Mouse (Mus musculus) heart, embryonic 16.5 days (tissue): ENCODE results near the gene Magi2. TPM values are rescaled to one million over a fixed set of nuclear protein-coding genes. Genes with fewer than 3 reads are reported as not detected.
"Not testable (repeated sequence)": the region's sequence is repeated elsewhere in the genome, so short reads cannot be mapped to it uniquely, and the experiment has no call there.

Experiments used
- ATAC-seq: fragments of 200-750 bp; cut with Nextera tagmentation; replicated peaks from 2 replicates; pipeline ENCODE4 v1.8.0; 2017; ENCODE audit warnings: moderate number of reproducible peaks; ENCODE audit not compliant: insufficient read depth, low FRiP score; ENCODE audit errors: extremely low read depth
- H3K27ac ChIP-seq: fragments of 300-500 bp; sonication (generic); 2 replicates; pipeline ENCODE4 v1.5.1; 2014; ENCODE audit warnings: mild to moderate bottlenecking, low read length, control low read depth, moderate library complexity
- H3K27me3 ChIP-seq: fragments of 300-500 bp; sonication (generic); 2 replicates; pipeline ENCODE4 v1.6.1; 2014; ENCODE audit warnings: low read length, mixed read lengths; ENCODE audit not compliant: control insufficient read depth, insufficient read depth
- H3K36me3 ChIP-seq: fragments of 300-500 bp; sonication (generic); 2 replicates; pipeline ENCODE4 v1.6.1; 2014; ENCODE audit not compliant: control insufficient read depth, insufficient read depth
- H3K4me1 ChIP-seq: fragments of 300-500 bp; sonication (generic); 2 replicates; pipeline ENCODE4 v1.6.1; 2014; ENCODE audit warnings: low read length, mixed read lengths; ENCODE audit not compliant: control insufficient read depth, insufficient read depth
- H3K4me2 ChIP-seq: fragments of 300-500 bp; sonication (generic); 2 replicates; pipeline ENCODE4 v1.6.1; 2014; ENCODE audit warnings: low read depth, mild to moderate bottlenecking, control low read depth, low read length
- H3K4me3 ChIP-seq: fragments of 300-500 bp; sonication (generic); 2 replicates; pipeline ENCODE4 v1.5.1; 2014; ENCODE audit warnings: mild to moderate bottlenecking, control low read depth, low read length
- H3K9ac ChIP-seq: fragments of 300-500 bp; sonication (generic); 2 replicates; pipeline ENCODE4 v1.6.1; 2014; ENCODE audit warnings: low read length, control low read depth
- H3K9me3 ChIP-seq: fragments of 300-500 bp; sonication (generic); replicated peaks from 2 replicates; pipeline ENCODE4 v1.6.1; 2016; ENCODE audit warnings: low read length; ENCODE audit not compliant: control insufficient read depth
- WGBS: fragments of 180-500 bp; shearing (Covaris S2); extraction: QIAGEN DNeasy Blood & Tissue Kit; methylation state at CpG from one replicate; pipeline ENCODE4 v1.1.7; 2014; 5-methylcytosine and 5-hydroxymethylcytosine counted together
- polyA plus RNA-seq: library from polyadenylated mRNA; unstranded; fragments of >200 nt; fragmentation: Nextera tagmentation; extraction: Ambion mirVana; gene quantifications from 2 replicates; pipeline ENCODE4 v1.2.1, GENCODE M21; 2015

Gene Magi2
- polyA plus RNA-seq, 1 experiment from 2014 or later = 3.3 TPM

DNA sequence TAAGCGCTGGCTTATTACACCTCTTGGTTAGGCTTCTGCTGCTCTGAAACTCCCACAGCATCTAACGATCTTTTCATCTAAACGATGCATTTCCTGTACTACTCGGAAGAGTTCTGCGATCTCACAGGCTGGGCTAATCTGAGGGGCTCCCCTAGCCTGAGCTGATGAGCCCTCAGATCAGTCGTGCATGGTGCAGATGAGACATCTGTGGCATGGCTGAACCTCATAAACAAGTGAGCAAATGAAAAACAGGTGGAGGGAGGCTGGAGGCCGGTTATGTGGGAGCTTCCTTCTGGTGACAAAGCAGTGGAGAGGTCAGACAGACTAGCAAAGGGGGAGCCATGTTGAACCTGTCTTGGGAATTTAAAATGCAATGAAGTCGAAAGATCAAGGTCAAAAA is 1270.1 kb downstream of the Magi2 start:
- no peaks in the 10 kb centered on the region for H3K36me3 ChIP-seq
- no peak overlapping the region for H3K9ac ChIP-seq
- no peak overlapping the region for H3K27ac ChIP-seq
- no peaks in the 10 kb centered on the region for H3K27me3 ChIP-seq
- no peak overlapping the region for H3K4me2 ChIP-seq
- no peak overlapping the region for H3K4me3 ChIP-seq
- WGBS = 61% methylated on average over 8 of the region's 8 CpGs
- no peaks in the 10 kb centered on the region for H3K9me3 ChIP-seq
- peak; percentile 60; the same call in 1 of the 2 replicates for ATAC-seq
- H3K4me1 ChIP-seq = no peaks in the 10 kb centered on the region

DNA sequence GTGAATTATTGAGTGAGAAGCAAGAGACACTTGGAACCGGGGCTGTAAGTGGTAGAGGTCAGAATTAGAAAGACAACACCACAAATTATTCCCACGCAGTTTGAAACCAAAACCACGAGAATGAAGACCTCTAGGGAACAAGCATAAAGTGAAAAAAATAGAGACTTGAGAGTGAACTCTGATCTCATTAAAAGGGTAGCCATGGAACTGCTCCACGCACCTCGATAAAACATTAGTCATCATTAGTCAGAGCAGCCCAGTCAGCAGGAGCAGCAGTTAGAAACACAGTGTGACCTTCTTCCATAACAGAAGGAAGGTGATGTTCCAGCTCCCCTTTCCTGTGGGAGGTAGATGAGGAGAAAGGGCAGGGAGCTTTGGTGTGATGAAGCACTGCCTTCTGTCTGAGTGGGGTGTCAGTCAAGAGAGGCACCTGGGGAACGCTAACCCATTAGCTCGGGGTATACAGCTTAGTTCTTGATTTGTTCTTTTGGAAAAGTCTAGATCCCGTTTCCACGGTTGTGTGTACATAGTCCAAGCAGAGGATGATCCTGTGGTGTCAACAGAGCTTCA is 1272.3 kb downstream of the Magi2 start:
- 74% methylated on average over 9 of the region's 9 CpGs for WGBS

DNA sequence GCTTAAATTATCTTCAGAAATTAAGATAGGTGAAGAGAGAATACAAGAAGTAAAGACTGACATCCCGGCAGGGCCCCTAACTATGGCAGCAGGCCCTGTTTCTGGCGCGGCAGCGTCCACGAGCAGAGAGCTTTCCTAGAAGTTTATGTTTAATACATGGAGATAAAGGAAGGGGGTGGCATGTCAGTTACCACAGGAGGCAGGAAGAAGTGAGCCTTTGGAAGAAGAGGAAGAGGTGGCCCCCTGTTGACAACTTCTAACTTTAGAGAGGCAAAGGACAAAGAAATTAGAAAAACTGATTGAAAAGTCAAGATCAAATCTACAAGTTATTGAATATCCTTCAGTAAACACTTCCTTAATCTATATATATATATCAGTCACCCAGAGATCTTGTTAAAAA is 1281.8 kb downstream of the Magi2 start:
- H3K27ac ChIP-seq = no peak overlapping the region
- H3K4me2 ChIP-seq = no peak overlapping the region
- no peak for ATAC-seq
- no peaks in the 10 kb centered on the region for H3K4me1 ChIP-seq
- H3K4me3 ChIP-seq = no peak overlapping the region
- 28% methylated on average over 5 of the region's 5 CpGs for WGBS
- no peaks in the 10 kb centered on the region for H3K9me3 ChIP-seq
- no peaks in the 10 kb centered on the region for H3K27me3 ChIP-seq
- H3K36me3 ChIP-seq = no peaks in the 10 kb centered on the region
- no peak overlapping the region for H3K9ac ChIP-seq

More for the DNA sequence above, 1272.3 kb downstream of the Magi2 start:
- Histone ChIP-seq H3K9me3 (no peaks in the 10 kb centered on the region), H3K27ac (no peak overlapping the region), H3K4me3 (no peak overlapping the region), H3K4me2 (no peak overlapping the region), H3K36me3 (no peaks in the 10 kb centered on the region), H3K4me1 (no peaks in the 10 kb centered on the region), H3K27me3 (no peaks in the 10 kb centered on the region), H3K9ac (no peak overlapping the region)
- ATAC-seq = no peak

DNA sequence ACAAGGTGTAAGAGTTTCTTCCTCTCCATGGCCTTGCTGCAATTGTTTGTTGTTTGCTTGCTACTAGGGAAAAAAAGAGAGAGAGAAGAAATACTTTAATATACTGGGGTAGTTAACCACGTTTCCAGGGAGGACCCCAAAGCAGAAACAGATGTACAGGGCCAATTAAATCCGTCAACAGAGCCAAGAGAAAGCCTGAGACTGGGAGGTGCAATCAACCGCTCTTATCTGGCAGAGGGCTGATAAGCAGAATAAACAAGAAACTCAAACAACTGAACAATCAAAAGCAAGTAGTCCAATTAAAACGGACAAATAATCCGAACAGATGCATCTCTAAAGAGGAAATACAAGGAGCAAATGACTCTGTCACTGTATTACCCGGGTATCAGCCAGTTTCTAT is 1282.8 kb downstream of the Magi2 start:
- H3K9ac ChIP-seq = no peak overlapping the region
- ATAC-seq = no peak
- H3K4me1 ChIP-seq = no peaks in the 10 kb centered on the region
- 26% methylated on average over 6 of the region's 6 CpGs for WGBS
- no peak overlapping the region for H3K4me3 ChIP-seq
- no peaks in the 10 kb centered on the region for H3K36me3 ChIP-seq
- no peak overlapping the region for H3K4me2 ChIP-seq
- H3K9me3 ChIP-seq = no peaks in the 10 kb centered on the region
- no peak overlapping the region for H3K27ac ChIP-seq
- no peaks in the 10 kb centered on the region for H3K27me3 ChIP-seq

DNA sequence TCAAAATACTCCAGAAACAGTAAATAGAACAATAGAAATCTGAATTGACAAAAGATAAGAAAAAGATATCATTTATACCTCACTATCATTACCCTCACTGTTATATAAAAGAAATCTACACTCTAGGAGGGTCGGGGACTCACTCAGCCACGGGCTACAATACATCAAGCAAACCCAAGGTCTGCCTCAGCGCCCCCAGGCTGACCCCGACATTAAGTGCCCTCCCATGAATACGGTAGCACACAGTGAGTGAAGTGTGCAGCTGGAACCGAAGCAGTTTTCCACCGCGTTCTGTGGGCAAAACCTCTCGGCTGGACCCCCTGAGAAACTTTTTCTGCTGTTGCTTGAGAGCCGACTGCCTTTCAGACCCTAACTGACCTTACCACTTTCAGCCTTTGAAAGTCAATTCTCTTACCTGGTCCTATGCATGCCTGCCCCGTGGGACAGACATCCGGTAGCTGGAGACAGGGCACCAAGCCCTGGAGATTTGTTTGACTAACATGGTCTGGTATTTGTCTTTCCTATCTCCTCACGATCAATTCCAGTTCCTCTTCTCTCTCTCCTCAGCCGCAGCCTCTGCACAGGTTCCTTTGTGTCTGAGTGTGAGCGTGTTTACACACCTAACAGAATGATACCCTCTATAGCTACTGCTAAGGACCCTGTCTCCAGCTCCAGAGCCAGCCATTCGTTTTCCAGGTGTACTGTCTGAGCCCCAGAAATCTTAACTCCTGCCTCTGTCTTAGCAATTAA is 1285.7 kb downstream of the Magi2 start:
- peak overlapping the region; percentile 15; the same call in 1 of the 2 replicates for H3K4me2 ChIP-seq
- H3K27ac ChIP-seq = no peak overlapping the region
- WGBS = 38% methylated on average over 16 of the region's 16 CpGs
- H3K4me1 ChIP-seq = no peaks in the 10 kb centered on the region
- no peak overlapping the region for H3K9ac ChIP-seq
- H3K27me3 ChIP-seq = no peaks in the 10 kb centered on the region
- no peak for ATAC-seq
- H3K36me3 ChIP-seq = no peaks in the 10 kb centered on the region
- H3K4me3 ChIP-seq = no peak overlapping the region
- H3K9me3 ChIP-seq = no peaks in the 10 kb centered on the region

DNA sequence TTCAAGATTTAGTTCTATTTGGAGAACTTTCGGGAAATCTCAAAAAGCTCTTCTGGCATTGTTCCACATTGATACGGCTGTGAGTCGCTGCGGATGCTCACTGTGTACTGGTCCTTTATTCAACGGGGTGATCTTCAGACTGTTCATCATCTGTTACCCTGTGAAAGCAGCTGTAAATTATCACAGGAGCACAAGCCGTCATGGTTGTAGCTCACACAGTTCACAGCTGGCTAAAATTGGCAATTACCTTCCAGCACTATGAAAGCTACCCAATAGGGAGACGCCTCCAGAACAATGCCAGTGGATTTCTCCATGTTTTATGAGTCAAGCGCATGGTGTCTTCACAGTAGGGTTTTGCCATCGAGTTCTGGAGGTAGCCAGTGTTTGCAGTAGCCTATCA is 1294.8 kb downstream of the Magi2 start:
- H3K4me2 ChIP-seq = no peak overlapping the region
- H3K27me3 ChIP-seq = no peaks in the 10 kb centered on the region
- no peak overlapping the region for H3K27ac ChIP-seq
- H3K4me1 ChIP-seq = no peaks in the 10 kb centered on the region
- no peak for ATAC-seq
- WGBS = 71% methylated on average over 9 of the region's 9 CpGs
- no peaks in the 10 kb centered on the region for H3K36me3 ChIP-seq
- H3K4me3 ChIP-seq = no peak overlapping the region
- no peaks in the 10 kb centered on the region for H3K9me3 ChIP-seq
- H3K9ac ChIP-seq = no peak overlapping the region

DNA sequence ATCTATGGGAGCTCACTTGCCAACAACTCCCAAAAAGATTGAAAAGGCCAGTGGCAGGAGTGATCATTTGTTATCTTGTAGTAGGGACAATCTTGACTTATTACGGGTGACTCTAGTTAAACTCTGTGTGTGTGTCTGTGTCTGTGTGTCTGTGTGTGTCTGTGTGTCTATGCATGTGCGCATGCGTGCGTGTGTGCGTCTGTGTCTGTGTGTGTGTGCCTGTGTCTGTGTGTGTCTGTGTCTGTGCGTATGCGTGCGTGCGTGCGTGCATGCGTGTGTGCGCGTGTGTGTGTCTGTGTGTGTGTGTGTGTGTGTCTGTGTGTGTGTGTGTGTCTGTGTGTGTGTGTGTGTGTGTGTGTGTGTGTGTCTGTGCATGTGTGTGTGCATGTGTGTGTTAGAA is 1295.2 kb downstream of the Magi2 start:
- no peak overlapping the region for H3K9ac ChIP-seq
- no peak overlapping the region for H3K27ac ChIP-seq
- no peaks in the 10 kb centered on the region for H3K9me3 ChIP-seq
- ATAC-seq = no peak
- H3K27me3 ChIP-seq = no peaks in the 10 kb centered on the region
- no peak overlapping the region for H3K4me3 ChIP-seq
- no peaks in the 10 kb centered on the region for H3K36me3 ChIP-seq
- WGBS = 96% methylated on average over 13 of the region's 13 CpGs
- no peaks in the 10 kb centered on the region for H3K4me1 ChIP-seq
- no peak overlapping the region for H3K4me2 ChIP-seq

DNA sequence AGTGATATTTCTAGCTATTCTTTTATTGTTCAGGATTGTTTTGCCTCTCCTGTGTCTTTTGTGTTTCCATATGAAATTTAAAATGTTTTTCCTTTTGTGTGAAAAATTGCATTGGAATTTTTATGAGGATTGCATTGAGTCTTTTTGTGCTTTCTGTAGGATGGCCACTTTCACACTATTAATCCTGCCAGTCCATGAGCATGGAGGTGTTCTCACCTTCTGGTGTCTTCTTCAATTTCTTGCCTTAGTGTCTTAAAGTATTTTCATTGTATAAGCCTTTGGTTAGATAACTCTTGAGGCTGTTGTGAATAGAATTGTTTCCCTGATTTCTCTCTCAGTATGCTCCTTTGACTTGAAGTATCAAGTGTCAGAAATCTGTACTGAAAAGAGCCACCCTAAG is 1296.9 kb downstream of the Magi2 start:
- H3K9ac ChIP-seq = no peak overlapping the region
- H3K4me2 ChIP-seq = no peak overlapping the region
- H3K4me3 ChIP-seq = no peak overlapping the region
- no peaks in the 10 kb centered on the region for H3K4me1 ChIP-seq
- H3K27ac ChIP-seq = no peak overlapping the region
- ATAC-seq = no peak
- H3K27me3 ChIP-seq = no peaks in the 10 kb centered on the region
- no peaks in the 10 kb centered on the region for H3K36me3 ChIP-seq
- H3K9me3 ChIP-seq = no peaks in the 10 kb centered on the region

DNA sequence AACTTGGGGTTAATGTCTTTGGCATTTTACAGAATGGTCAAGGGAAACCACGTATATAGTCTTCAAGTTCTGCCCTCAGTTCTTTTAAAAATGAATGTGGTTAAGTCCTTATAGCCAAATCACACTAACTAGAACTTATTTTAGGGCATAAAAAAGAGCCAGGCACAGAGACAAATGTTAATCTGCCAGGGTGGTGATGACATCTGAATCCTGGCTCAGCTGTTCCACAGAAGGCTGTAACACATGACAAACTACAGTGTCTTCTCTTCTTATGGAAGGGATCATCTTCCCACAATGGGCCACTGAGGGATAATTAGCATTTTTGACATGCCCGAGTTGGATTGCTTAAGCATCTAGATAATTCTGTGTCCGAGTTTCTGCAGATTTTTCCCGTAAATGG is 1299.8 kb downstream of the Magi2 start:
- H3K4me1 ChIP-seq, H3K36me3 ChIP-seq, ATAC-seq, H3K9ac ChIP-seq, H3K4me3 ChIP-seq, H3K4me2 ChIP-seq, H3K27me3 ChIP-seq, H3K27ac ChIP-seq, H3K9me3 ChIP-seq: not testable (repeated sequence)
- 76% methylated on average over 1 of the region's 4 CpGs for WGBS
